9 mouse cellular contexts compared by ENCODE assay signal in the genomic region with DNA sequence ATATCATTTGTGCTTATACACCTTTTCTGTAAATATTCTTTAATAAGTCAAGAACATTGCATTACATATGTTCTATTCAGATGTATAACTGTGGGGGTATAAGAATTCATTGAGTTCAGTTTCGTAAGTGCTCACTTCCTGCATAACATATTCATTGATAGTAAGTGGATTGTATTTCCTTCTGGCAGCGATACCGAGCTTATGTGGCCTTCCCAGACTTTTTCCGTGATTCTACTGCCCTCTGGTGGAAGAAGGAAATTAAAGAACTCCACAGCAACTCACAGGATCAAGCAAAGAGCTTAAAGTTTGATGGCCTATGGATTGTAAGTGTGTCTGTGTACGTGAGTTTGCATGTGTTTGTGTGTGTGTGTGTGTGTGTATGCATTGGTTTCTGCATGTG.
A peak's percentile ranks its signal among the peaks of the same experiment; 100 is the strongest.
DNase-seq lines count a peak whose midpoint lies in the region; ATAC-seq and TF ChIP-seq lines count a peak whose summit lies in the region.
"Had no signal": no experiment of that assay in that cellular context is flagged by ENCODE, and none has a peak within 500 bp of the region (broad histone marks: within the 10 kb centered on the region; RNA-seq: fewer than 3 reads in every experiment).

No protein-coding gene starts in this region.

- no peak overlapping the region for H3K9ac ChIP-seq in heart, embryonic 11.5 days (ENCODE audit: low read depth, low read length)
- no peak overlapping the region for H3K9ac ChIP-seq in embryonic facial prominence, embryonic 14.5 days (ENCODE audit: low read depth, low read length)
- no peak overlapping the region for H3K9ac ChIP-seq in midbrain, embryonic 15.5 days
- H3K9ac ChIP-seq: lung, embryonic 15.5 days had no signal

- H3K36me3 ChIP-seq in heart, embryonic 11.5 days (ENCODE audit: control insufficient read depth, insufficient read depth, low read length) = no peaks in the 10 kb centered on the region
- no peaks in the 10 kb centered on the region for H3K36me3 ChIP-seq in embryonic facial prominence, embryonic 14.5 days (ENCODE audit: control insufficient read depth, insufficient read depth, low read length)
- H3K36me3 ChIP-seq in midbrain, embryonic 15.5 days (replicated peaks) = no peaks in the 10 kb centered on the region
- H3K36me3 ChIP-seq: lung, embryonic 15.5 days had no signal

- H3K27ac ChIP-seq in heart, embryonic 11.5 days (ENCODE audit: low read depth, low read length) = no peak overlapping the region
- H3K27ac ChIP-seq in embryonic facial prominence, embryonic 14.5 days (replicated peaks; ENCODE audit: low read depth, low read length) = no peak overlapping the region
- no peak overlapping the region for H3K27ac ChIP-seq in left cerebral cortex, adult 2 months
- H3K27ac ChIP-seq in midbrain, embryonic 15.5 days = no peak overlapping the region
- H3K27ac ChIP-seq: lung, embryonic 15.5 days had no signal

- DNase-seq in heart, adult 18-20 months = peak; percentile 43 to 73
- peak; percentile 54 for DNase-seq in adrenal gland, postnatal 14 days
- peak; percentile 91 for DNase-seq in embryonic facial prominence, embryonic 14.5 days (ENCODE audit: low spot score)
- DNase-seq in induced T-regulatory cell, adult 2 months (ENCODE audit: low read depth) = peak; percentile 75
- DNase-seq in left cerebral cortex, adult 2 months (ENCODE audit: extremely low spot score in 1 of 2, low spot score in 2 of 2) = peak; percentile 28 to 43
- peak; percentile 40 for DNase-seq in thymus, postnatal 14 days

- no peaks in the 10 kb centered on the region for H3K9me3 ChIP-seq in heart, embryonic 11.5 days (replicated peaks; ENCODE audit: control insufficient read depth, low read length)
- H3K9me3 ChIP-seq in embryonic facial prominence, embryonic 14.5 days (ENCODE audit: control insufficient read depth, low read length) = no peaks in the 10 kb centered on the region
- no peaks in the 10 kb centered on the region for H3K9me3 ChIP-seq in midbrain, embryonic 15.5 days
- H3K9me3 ChIP-seq: lung, embryonic 15.5 days had no signal

- no peaks in the 10 kb centered on the region for H3K27me3 ChIP-seq in heart, embryonic 11.5 days (ENCODE audit: control insufficient read depth, insufficient read depth, low read length)
- H3K27me3 ChIP-seq in embryonic facial prominence, embryonic 14.5 days (replicated peaks; ENCODE audit: control insufficient read depth, insufficient read depth, low read length) = no peaks in the 10 kb centered on the region
- no peaks in the 10 kb centered on the region for H3K27me3 ChIP-seq in midbrain, embryonic 15.5 days (replicated peaks)
- H3K27me3 ChIP-seq: lung, embryonic 15.5 days had no signal

- no peaks in the 10 kb centered on the region for H3K4me1 ChIP-seq in heart, embryonic 11.5 days (ENCODE audit: control insufficient read depth, insufficient read depth, low read length)
- H3K4me1 ChIP-seq in embryonic facial prominence, embryonic 14.5 days (ENCODE audit: control insufficient read depth, insufficient read depth, low read length) = no peaks in the 10 kb centered on the region
- H3K4me1 ChIP-seq in midbrain, embryonic 15.5 days = no peaks in the 10 kb centered on the region
- H3K4me1 ChIP-seq: lung, embryonic 15.5 days had no signal

- H3K4me3 ChIP-seq in heart, embryonic 11.5 days (ENCODE audit: low read depth, low read length) = no peak overlapping the region
- H3K4me3 ChIP-seq in embryonic facial prominence, embryonic 14.5 days (ENCODE audit: low read depth, low read length) = no peak overlapping the region
- H3K4me3 ChIP-seq in left cerebral cortex, adult 2 months = no peak overlapping the region
- H3K4me3 ChIP-seq in midbrain, embryonic 15.5 days = no peak overlapping the region
- H3K4me3 ChIP-seq: lung, embryonic 15.5 days had no signal

- peak; percentile 76 for TF ChIP-seq CTCF in left cerebral cortex, adult 2 months (IDR thresholded peaks at IDR 0.05)

- intact Hi-C loops in left cerebral cortex, adult 2 months (cut with DNase I) = loop anchor here (1.0 kb wide), 2 partner anchors 71 to 210 kb away; no protein-coding TSS in a partner anchor

- WGBS in heart, embryonic 11.5 days (ENCODE audit: insufficient replicate concordance) = 11% methylated on average over 5 of the region's 5 CpGs
- WGBS in embryonic facial prominence, embryonic 14.5 days = 5% methylated on average over 5 of the region's 5 CpGs
- WGBS in midbrain, embryonic 15.5 days = 7% methylated on average over 5 of the region's 5 CpGs

- ATAC-seq in heart, embryonic 11.5 days (replicated peaks; ENCODE audit: insufficient number of reproducible peaks, low FRiP score, low TSS enrichment) = no peak
- peak; percentile 55; the same call in 1 of the 2 replicates for ATAC-seq in embryonic facial prominence, embryonic 14.5 days (ENCODE audit: low read depth)
- ATAC-seq in midbrain, embryonic 15.5 days (replicated peaks) = peak; percentile 90

- H3K4me2 ChIP-seq in heart, embryonic 11.5 days = no peak overlapping the region
- no peak overlapping the region for H3K4me2 ChIP-seq in embryonic facial prominence, embryonic 14.5 days (ENCODE audit: low read depth, low read length)
- no peak overlapping the region for H3K4me2 ChIP-seq in midbrain, embryonic 15.5 days
- H3K4me2 ChIP-seq: lung, embryonic 15.5 days had no signal

Comparison
In these comparisons a context has a peak if more than half of its experiments do, and no peak if none do; other contexts are left out.
1. DNase-seq: peak in every context shown above with its lines; median percentile 91 in embryonic facial prominence, embryonic 14.5 days; 75 in induced T-regulatory cell, adult 2 months; 58 in heart, adult 18-20 months; 54 in adrenal gland, postnatal 14 days; 40 in thymus, postnatal 14 days; 36 in left cerebral cortex, adult 2 months.